Mouse (Mus musculus) embryonic fibroblast, embryonic 13.5 days (primary cell): ENCODE measurements around the gene Rab5a. TPM values are rescaled to one million over a fixed set of nuclear protein-coding genes. Genes with fewer than 3 reads are reported as not detected.

Source experiments
- H3K27ac ChIP-seq: 2 replicates; pipeline ENCODE4 v1.5.1; 2012; ENCODE audit warnings: low read length, control low read depth, inconsistent platforms; ENCODE audit not compliant: insufficient read depth
- H3K4me1 ChIP-seq: 2 replicates; pipeline ENCODE4 v1.6.1; 2011; ENCODE audit warnings: low read length; ENCODE audit not compliant: control insufficient read depth, insufficient read depth
- H3K4me3 ChIP-seq: 2 replicates; pipeline ENCODE4 v1.5.1; 2011; ENCODE audit warnings: mild to moderate bottlenecking, control low read depth, low read length; ENCODE audit not compliant: insufficient read depth
- CTCF ChIP-seq: IDR thresholded peaks from 2 replicates; pipeline ENCODE4 v1.5.1; 2011; ENCODE audit warnings: mild to moderate bottlenecking, control low read depth, low read length, moderate library complexity, borderline replicate concordance; ENCODE audit not compliant: insufficient read depth
- POLR2A ChIP-seq: IDR thresholded peaks from 2 replicates; pipeline ENCODE4 v1.6.1; 2011; ENCODE audit warnings: low read depth, mild to moderate bottlenecking, control low read depth, low read length, moderate library complexity
- polyA plus RNA-seq: library from polyadenylated mRNA; stranded (reverse); fragments of >200 nt; gene quantifications from 2 replicates; pipeline ENCODE4 v1.2.4, GENCODE M21; 2011; ENCODE audit warnings: low read depth; ENCODE audit not compliant: missing spikeins, insufficient read length

Rab5a gene
- polyA plus RNA-seq: 68.7 and 72.6 TPM in 2 replicates

GRCm38 (mm10) chr17:53478858-53479603, at the start of gene Rab5a:
Rab5a (plus strand) TSS chr17:53479234.
- peak within 1 kb of the TSS; percentile 97 for H3K27ac ChIP-seq
- peaks cover 4% of the 10 kb centered on the region for H3K4me1 ChIP-seq
- TF ChIP-seq CTCF (no peak), POLR2A (peak; percentile 93)
- peak within 1 kb of the TSS; percentile 97 for H3K4me3 ChIP-seq

- no peak overlapping the region for H3K4me3 ChIP-seq
- no peaks in the 10 kb centered on the region for H3K4me1 ChIP-seq
- TF ChIP-seq CTCF (no peak), POLR2A (no peak)
- H3K27ac ChIP-seq: no peak overlapping the region
Observed at GRCm38 (mm10) chr17:53456152-53456551, 22.9 kb upstream of the Rab5a start.

GRCm38 (mm10) chr17:53456742-53457141, 22.3 kb upstream of the Rab5a start:
- no peak for TF ChIP-seq CTCF
- TF ChIP-seq POLR2A: no peak
- H3K4me3 ChIP-seq: no peak overlapping the region
- no peak overlapping the region for H3K27ac ChIP-seq
- no peaks in the 10 kb centered on the region for H3K4me1 ChIP-seq

GRCm38 (mm10) chr17:53462603-53463495, 16.2 kb upstream of the Rab5a start, which contains the start of gene Efhb:
Efhb (minus strand) TSS chr17:53463321.
- Histone ChIP-seq H3K27ac (no peak within 1 kb of the TSS), H3K4me3 (peak within 1 kb of the TSS; percentile 54), H3K4me1 (no peaks in the 10 kb centered on the region)
- TF ChIP-seq CTCF (no peak), POLR2A (peak; percentile 17; the same call in 1 of the 2 replicates)

GRCm38 (mm10) chr17:53463496-53463840, 15.6 kb upstream of the Rab5a start:
- H3K27ac ChIP-seq: no peak overlapping the region
- no peak for TF ChIP-seq POLR2A
- TF ChIP-seq CTCF: no peak
- peak overlapping the region; percentile 54 for H3K4me3 ChIP-seq
- no peaks in the 10 kb centered on the region for H3K4me1 ChIP-seq

- H3K27ac ChIP-seq: no peak overlapping the region
- no peaks in the 10 kb centered on the region for H3K4me1 ChIP-seq
- no peak overlapping the region for H3K4me3 ChIP-seq
Observed at GRCm38 (mm10) chr17:53465569-53465968, 13.5 kb upstream of the Rab5a start.

GRCm38 (mm10) chr17:53468697-53469096, 10.3 kb upstream of the Rab5a start:
- H3K4me3 ChIP-seq: no peak overlapping the region
- TF ChIP-seq POLR2A: no peak
- no peak for TF ChIP-seq CTCF

More at GRCm38 (mm10) chr17:53465569-53465968, 13.5 kb upstream of the Rab5a start:
- TF ChIP-seq CTCF (peak; percentile 59; the same call in 1 of the 2 replicates), POLR2A (no peak)

GRCm38 (mm10) chr17:53478066-53478857, 772 bp upstream of the Rab5a start:
- TF ChIP-seq CTCF (no peak), POLR2A (peak; percentile 31; the same call in 1 of the 2 replicates)
- Histone ChIP-seq H3K4me1 (peaks cover 4% of the 10 kb centered on the region), H3K27ac (peak overlapping the region; percentile 97), H3K4me3 (peak overlapping the region; percentile 60)

More at GRCm38 (mm10) chr17:53468697-53469096, 10.3 kb upstream of the Rab5a start:
- no peak overlapping the region for H3K27ac ChIP-seq
- H3K4me1 ChIP-seq: no peaks in the 10 kb centered on the region

GRCm38 (mm10) chr17:53479604-53480041, 589 bp downstream of the Rab5a start:
- H3K27ac ChIP-seq: peak overlapping the region; percentile 96
- no peak for TF ChIP-seq CTCF
- no peak for TF ChIP-seq POLR2A
- H3K4me1 ChIP-seq: peaks cover 4% of the 10 kb centered on the region
- H3K4me3 ChIP-seq: peak overlapping the region; percentile 97
